Mouse (Mus musculus): ENCODE measurements around the gene Zswim3.
"Not testable (repeated sequence)": the region's sequence is repeated elsewhere in the genome, so short reads cannot be mapped to it uniquely, and the experiment has no call there.

Gene Zswim3

GRCm38 (mm10) chr2:164815821-164816220 lies 10.9 kb downstream of the Zswim3 start:
- DNase-seq: no peak

- no peak for DNase-seq
These were observed 12.3 kb downstream of the Zswim3 start for GRCm38 (mm10) chr2:164817206-164817605.

GRCm38 (mm10) chr2:164817703-164818102 lies 12.8 kb downstream of the Zswim3 start:
- no peak for DNase-seq

- no peak for DNase-seq
These were observed 16.2 kb downstream of the Zswim3 start for GRCm38 (mm10) chr2:164821060-164821459.

GRCm38 (mm10) chr2:164822636-164823165 lies 17.8 kb downstream of the Zswim3 start, which contains the start of gene Zswim1:
Gene Zswim1 (plus strand): TSS chr2:164822686.
- peak; percentile 100 for DNase-seq

- peak; percentile 48 for DNase-seq
These were observed 18.3 kb downstream of the Zswim3 start for GRCm38 (mm10) chr2:164823181-164823585.

GRCm38 (mm10) chr2:164823969-164824368 lies 19.1 kb downstream of the Zswim3 start:
- DNase-seq: no peak

- DNase-seq: no peak
These were observed 20.6 kb downstream of the Zswim3 start for GRCm38 (mm10) chr2:164825521-164825920.

GRCm38 (mm10) chr2:164827146-164827850 lies 22.4 kb downstream of the Zswim3 start:
- DNase-seq: no peak

- no peak for DNase-seq
These were observed 23.5 kb downstream of the Zswim3 start, which contains the start of gene Spata25 for GRCm38 (mm10) chr2:164828437-164828836. Gene Spata25 (minus strand): TSS chr2:164828537.

GRCm38 (mm10) chr2:164829090-164829489 lies 24.2 kb downstream of the Zswim3 start:
- no peak for DNase-seq

GRCm38 (mm10) chr2:164831029-164831428 lies 26.1 kb downstream of the Zswim3 start:
- no peak for DNase-seq

GRCm38 (mm10) chr2:164832032-164832747 lies 27.3 kb downstream of the Zswim3 start:
- DNase-seq: no peak

- peak; percentile 83 for DNase-seq
These were observed 27.9 kb downstream of the Zswim3 start, which contains the start of gene Ctsa for GRCm38 (mm10) chr2:164832748-164833301. Gene Ctsa (plus strand): TSS chr2:164832873.

GRCm38 (mm10) chr2:164833314-164833959 lies 28.5 kb downstream of the Zswim3 start, which contains the start of gene Neurl2:
Gene Neurl2 (minus strand): TSS chr2:164833456.
- DNase-seq: peak; percentile 92

- peak; percentile 39 for DNase-seq
These were observed 29.6 kb downstream of the Zswim3 start for GRCm38 (mm10) chr2:164834531-164834930.

GRCm38 (mm10) chr2:164835164-164835563 lies 30.3 kb downstream of the Zswim3 start:
- DNase-seq: no peak

- DNase-seq: no peak
These were observed 40.9 kb downstream of the Zswim3 start for GRCm38 (mm10) chr2:164845782-164846181.

GRCm38 (mm10) chr2:164850061-164850460 lies 45.2 kb downstream of the Zswim3 start:
- peak; percentile 33 for DNase-seq

- not testable (repeated sequence) for DNase-seq
These were observed 50.7 kb downstream of the Zswim3 start for GRCm38 (mm10) chr2:164855572-164855971.

GRCm38 (mm10) chr2:164856309-164857100 lies 51.6 kb downstream of the Zswim3 start:
- no peak for DNase-seq
